Mouse (Mus musculus): ENCODE measurements around the gene Tmem114. TPM values are rescaled to one million over a fixed set of nuclear protein-coding genes. Genes with fewer than 3 reads are reported as not detected.
A peak's percentile ranks its signal among the peaks of the same experiment; 100 is the strongest.

Gene Tmem114
- polyA plus RNA-seq, 1 experiment from 2014 or later = not detected

DNA sequence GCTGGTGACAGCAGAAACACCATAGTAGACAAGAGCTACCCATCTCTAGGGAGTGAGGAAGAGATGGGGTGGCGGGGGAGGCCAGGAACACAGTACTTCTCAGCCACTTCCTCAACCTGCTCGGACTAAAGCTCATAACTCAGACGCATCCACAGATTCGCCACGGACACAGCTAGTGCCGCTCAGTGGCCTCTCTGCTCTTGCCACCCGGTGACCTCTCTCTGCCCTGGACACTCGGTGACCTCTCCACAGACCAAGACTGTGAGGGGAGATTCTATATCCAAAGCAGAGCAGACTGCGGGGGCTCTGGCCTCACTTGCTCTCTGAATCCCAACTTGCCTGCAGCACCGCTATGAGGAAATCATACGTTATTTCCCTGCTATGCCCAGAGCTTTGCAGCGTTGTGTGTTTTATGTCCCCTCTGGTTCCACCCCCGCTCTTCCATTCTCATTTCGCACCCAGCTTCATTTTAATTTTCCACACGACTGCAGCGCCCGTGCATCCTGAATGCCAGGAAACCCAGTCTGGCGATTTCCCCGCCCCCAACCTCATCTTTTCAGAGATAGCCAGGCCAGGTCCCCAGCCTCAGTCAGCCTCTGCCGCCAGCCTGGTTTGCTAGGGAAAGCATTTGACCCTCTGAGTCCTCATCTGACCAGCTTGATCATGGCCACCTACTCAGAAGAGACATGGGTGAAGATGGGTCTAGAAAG, 7.8 kb downstream of the Tmem114 start:
- Histone ChIP-seq H3K36me3 (ENCODE audit: insufficient read depth, low read length) (no peaks in the 10 kb centered on the region), H3K4me2 (ENCODE audit: low read length) (peak overlapping the region; percentile 23; the same call in 1 of the 2 replicates), H3K4me3 (replicated peaks; ENCODE audit: low read depth, low read length) (no peak overlapping the region), H3K9ac (ENCODE audit: low read depth, low read length) (no peak overlapping the region), H3K4me1 (replicated peaks; ENCODE audit: insufficient read depth, low read length) (no peaks in the 10 kb centered on the region), H3K9me3 (replicated peaks; ENCODE audit: low read length) (no peaks in the 10 kb centered on the region), H3K27me3 (ENCODE audit: insufficient read depth, low read length) (no peaks in the 10 kb centered on the region), H3K27ac (no peak overlapping the region)
- ATAC-seq (replicated peaks; ENCODE audit: low FRiP score, low read depth) = no peak
- 36% methylated on average over 20 of the region's 20 CpGs for WGBS
- DNase-seq (ENCODE audit: low spot score) = no peak
- no peak for TF ChIP-seq CTCF (IDR thresholded peaks at IDR 0.05; ENCODE audit: low read depth)

DNA sequence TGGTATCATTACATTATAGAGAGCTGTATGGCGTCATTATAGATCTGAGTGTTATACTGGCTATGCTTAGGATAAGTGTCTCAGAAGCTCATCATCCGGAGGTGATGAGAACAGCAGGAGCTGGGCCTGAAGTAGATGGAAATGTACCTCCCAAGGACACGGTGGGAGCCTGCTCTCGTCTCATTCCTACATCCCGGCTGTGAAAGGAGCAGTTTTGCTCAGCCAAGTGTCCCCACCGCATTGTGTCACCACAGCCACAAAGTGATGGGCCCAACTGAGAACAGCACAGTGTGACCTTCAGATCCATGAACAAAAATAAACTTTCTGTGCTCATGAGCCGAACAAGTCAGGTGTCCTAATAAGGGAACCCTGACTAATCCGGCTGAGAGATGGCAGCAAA, 8.9 kb downstream of the Tmem114 start:
- Histone ChIP-seq H3K4me3 (replicated peaks; ENCODE audit: low read depth, low read length) (no peak overlapping the region), H3K9ac (ENCODE audit: low read depth, low read length) (no peak overlapping the region), H3K36me3 (ENCODE audit: insufficient read depth, low read length) (no peaks in the 10 kb centered on the region), H3K9me3 (replicated peaks; ENCODE audit: low read length) (no peaks in the 10 kb centered on the region), H3K27ac (no peak overlapping the region), H3K4me2 (ENCODE audit: low read length) (no peak overlapping the region), H3K27me3 (ENCODE audit: insufficient read depth, low read length) (no peaks in the 10 kb centered on the region), H3K4me1 (replicated peaks; ENCODE audit: insufficient read depth, low read length) (no peaks in the 10 kb centered on the region)
- ATAC-seq (replicated peaks; ENCODE audit: low FRiP score, low read depth) (no peak), DNase-seq (ENCODE audit: low spot score) (no peak)
- WGBS = 87% methylated on average over 8 of the region's 8 CpGs
- TF ChIP-seq CTCF (IDR thresholded peaks at IDR 0.05; ENCODE audit: low read depth) = no peak

DNA sequence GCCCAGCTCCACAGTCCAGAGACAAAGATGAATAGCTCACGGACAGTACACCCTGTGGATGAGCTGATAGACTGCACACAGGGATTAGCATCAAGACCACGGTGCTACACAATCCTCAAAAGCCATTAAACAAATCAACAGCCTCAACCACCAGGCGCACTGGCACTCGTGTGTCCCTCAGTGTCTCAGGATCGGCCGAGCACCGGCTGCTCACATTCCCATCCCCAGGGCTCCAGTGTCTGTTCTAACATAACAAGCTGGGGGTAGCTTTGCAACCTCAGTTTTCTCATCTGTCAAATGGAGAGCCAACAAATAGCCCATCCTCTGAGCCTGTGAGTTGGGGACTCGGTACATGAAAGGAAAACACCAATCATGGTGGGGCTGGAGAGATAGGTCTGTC, 11.5 kb downstream of the Tmem114 start:
- Histone ChIP-seq H3K4me3 (replicated peaks; ENCODE audit: low read depth, low read length) (no peak overlapping the region), H3K27ac (no peak overlapping the region), H3K4me1 (replicated peaks; ENCODE audit: insufficient read depth, low read length) (no peaks in the 10 kb centered on the region), H3K9ac (ENCODE audit: low read depth, low read length) (no peak overlapping the region), H3K27me3 (ENCODE audit: insufficient read depth, low read length) (no peaks in the 10 kb centered on the region), H3K36me3 (ENCODE audit: insufficient read depth, low read length) (no peaks in the 10 kb centered on the region), H3K9me3 (replicated peaks; ENCODE audit: low read length) (no peaks in the 10 kb centered on the region), H3K4me2 (ENCODE audit: low read length) (no peak overlapping the region)
- ATAC-seq (replicated peaks; ENCODE audit: low FRiP score, low read depth) (no peak), DNase-seq (ENCODE audit: low spot score) (no peak)
- WGBS = 79% methylated on average over 8 of the region's 8 CpGs
- no peak for TF ChIP-seq CTCF (IDR thresholded peaks at IDR 0.05; ENCODE audit: low read depth)

DNA sequence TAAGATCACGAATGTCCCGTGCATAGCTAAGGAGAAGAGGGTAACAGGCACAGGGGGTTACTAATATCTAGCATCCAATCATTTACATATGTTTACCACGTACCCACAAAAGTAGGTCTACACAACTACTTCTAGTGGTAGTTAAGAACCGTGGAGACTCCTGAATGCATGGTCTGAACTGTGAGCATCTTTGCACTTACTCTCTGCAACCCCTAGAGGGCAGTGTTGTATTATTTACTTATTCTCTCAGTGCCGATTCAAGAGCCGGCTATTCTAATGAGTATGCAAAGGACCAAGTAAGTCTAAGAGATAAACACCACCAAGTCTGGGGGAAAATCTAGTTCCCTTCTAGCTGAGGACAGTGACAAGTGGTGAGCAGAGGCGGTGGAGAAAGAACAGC, 12.7 kb downstream of the Tmem114 start:
- Histone ChIP-seq H3K36me3 (ENCODE audit: insufficient read depth, low read length) (no peaks in the 10 kb centered on the region), H3K9ac (ENCODE audit: low read depth, low read length) (no peak overlapping the region), H3K9me3 (replicated peaks; ENCODE audit: low read length) (no peaks in the 10 kb centered on the region), H3K4me1 (replicated peaks; ENCODE audit: insufficient read depth, low read length) (no peaks in the 10 kb centered on the region), H3K27me3 (ENCODE audit: insufficient read depth, low read length) (no peaks in the 10 kb centered on the region), H3K4me2 (ENCODE audit: low read length) (no peak overlapping the region), H3K27ac (no peak overlapping the region), H3K4me3 (replicated peaks; ENCODE audit: low read depth, low read length) (no peak overlapping the region)
- no peak; the same call in 1 of the 2 replicates for ATAC-seq (replicated peaks; ENCODE audit: low FRiP score, low read depth)
- peak; percentile 91 for TF ChIP-seq CTCF (IDR thresholded peaks at IDR 0.05; ENCODE audit: low read depth)
- DNase-seq (ENCODE audit: low spot score) = peak; percentile 90
- 11% methylated on average over 7 of the region's 7 CpGs for WGBS

DNA sequence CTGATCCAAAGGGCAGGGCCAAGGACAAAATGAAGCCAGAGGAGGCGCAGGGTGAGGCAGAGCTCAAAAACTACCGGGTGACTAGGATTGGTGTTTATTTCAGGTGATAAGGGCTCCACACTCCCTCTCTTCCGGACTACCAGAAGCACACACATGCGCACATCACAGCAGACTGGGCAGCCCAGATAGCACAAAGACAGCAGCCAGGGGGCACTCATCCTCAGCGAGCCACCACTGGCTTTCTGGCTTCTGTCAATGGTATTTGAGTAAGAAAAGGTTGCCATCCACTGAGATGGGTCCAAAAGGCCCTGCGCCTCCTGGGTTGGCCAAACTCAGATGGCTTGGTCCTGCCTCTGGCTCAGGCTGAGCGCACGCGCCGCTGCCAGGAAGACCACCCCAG, 15.7 kb downstream of the Tmem114 start:
- peak; percentile 54 for TF ChIP-seq CTCF (IDR thresholded peaks at IDR 0.05; ENCODE audit: low read depth)
- H3K9ac ChIP-seq (ENCODE audit: low read depth, low read length) = no peak overlapping the region
- H3K27ac ChIP-seq = no peak overlapping the region
- no peaks in the 10 kb centered on the region for H3K4me1 ChIP-seq (replicated peaks; ENCODE audit: insufficient read depth, low read length)
- no peaks in the 10 kb centered on the region for H3K36me3 ChIP-seq (ENCODE audit: insufficient read depth, low read length)
- H3K4me2 ChIP-seq (ENCODE audit: low read length) = no peak overlapping the region
- no peak for ATAC-seq (replicated peaks; ENCODE audit: low FRiP score, low read depth)
- whole genome bisulfite sequencing = 33% methylated on average over 10 of the region's 10 CpGs
- H3K4me3 ChIP-seq (replicated peaks; ENCODE audit: low read depth, low read length) = no peak overlapping the region
- H3K27me3 ChIP-seq (ENCODE audit: insufficient read depth, low read length) = no peaks in the 10 kb centered on the region
- peak; percentile 30 for DNase-seq (ENCODE audit: low spot score)
- no peaks in the 10 kb centered on the region for H3K9me3 ChIP-seq (replicated peaks; ENCODE audit: low read length)

DNA sequence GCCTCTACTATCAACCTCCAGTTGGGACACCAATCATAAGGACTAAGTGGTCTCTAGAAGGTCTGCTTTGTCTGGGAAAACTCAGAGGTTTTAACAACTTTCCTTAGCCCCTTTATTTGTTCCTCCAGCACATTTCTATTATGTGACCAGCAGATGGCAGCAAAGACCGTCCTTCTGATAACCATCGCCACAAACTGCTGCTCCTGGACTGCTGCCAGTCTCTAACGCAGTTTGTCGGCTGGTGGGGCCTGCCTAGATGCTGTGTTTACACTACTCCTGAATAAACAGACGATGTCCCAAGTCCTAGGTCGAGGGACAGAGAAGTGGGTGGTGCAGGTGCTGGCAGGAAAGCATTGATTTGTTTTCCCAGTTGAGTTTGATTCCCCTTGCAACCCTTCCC, 18.2 kb downstream of the Tmem114 start:
- H3K4me1 ChIP-seq (replicated peaks; ENCODE audit: insufficient read depth, low read length) = no peaks in the 10 kb centered on the region
- H3K9me3 ChIP-seq (replicated peaks; ENCODE audit: low read length) = no peaks in the 10 kb centered on the region
- H3K36me3 ChIP-seq (ENCODE audit: insufficient read depth, low read length) = no peaks in the 10 kb centered on the region
- H3K4me3 ChIP-seq (replicated peaks; ENCODE audit: low read depth, low read length) = no peak overlapping the region
- H3K27ac ChIP-seq = no peak overlapping the region
- no peak overlapping the region for H3K4me2 ChIP-seq (ENCODE audit: low read length)
- H3K27me3 ChIP-seq (ENCODE audit: insufficient read depth, low read length) = no peaks in the 10 kb centered on the region
- no peak overlapping the region for H3K9ac ChIP-seq (ENCODE audit: low read depth, low read length)
- no peak for ATAC-seq (replicated peaks; ENCODE audit: low FRiP score, low read depth)
- under 1% methylated on average over 6 of the region's 6 CpGs for WGBS
- peak; percentile 91 for DNase-seq (ENCODE audit: low spot score)
- TF ChIP-seq CTCF (IDR thresholded peaks at IDR 0.05; ENCODE audit: low read depth) = peak; percentile 91

DNA sequence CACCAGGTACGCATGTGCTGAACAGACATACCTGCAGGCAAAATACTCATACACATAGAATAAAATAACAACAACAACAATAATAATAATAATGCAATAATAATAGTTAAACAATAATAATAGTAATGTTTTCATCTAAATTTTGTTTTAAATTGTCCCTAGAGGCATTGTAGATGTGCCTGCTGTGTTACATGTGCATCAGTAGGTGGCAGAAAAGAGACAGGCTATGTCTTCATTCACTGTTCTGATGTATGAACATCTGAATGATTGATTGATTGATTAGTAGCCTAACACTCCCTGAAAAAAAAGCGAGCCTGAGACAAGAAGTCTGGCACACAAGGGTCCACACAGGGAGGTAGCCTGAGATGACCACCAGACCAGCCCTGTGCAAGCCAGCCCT, 22.3 kb downstream of the Tmem114 start:
- Histone ChIP-seq H3K4me1 (replicated peaks; ENCODE audit: insufficient read depth, low read length) (no peaks in the 10 kb centered on the region), H3K27ac (no peak overlapping the region), H3K9me3 (replicated peaks; ENCODE audit: low read length) (no peaks in the 10 kb centered on the region), H3K9ac (ENCODE audit: low read depth, low read length) (no peak overlapping the region), H3K4me2 (ENCODE audit: low read length) (no peak overlapping the region), H3K27me3 (ENCODE audit: insufficient read depth, low read length) (no peaks in the 10 kb centered on the region), H3K4me3 (replicated peaks; ENCODE audit: low read depth, low read length) (no peak overlapping the region), H3K36me3 (ENCODE audit: insufficient read depth, low read length) (no peaks in the 10 kb centered on the region)
- peak; percentile 22; the same call in 1 of the 2 replicates for TF ChIP-seq CTCF (IDR thresholded peaks at IDR 0.05; ENCODE audit: low read depth)
- no peak for ATAC-seq (replicated peaks; ENCODE audit: low FRiP score, low read depth)
- WGBS = 83% methylated on average over 2 of the region's 2 CpGs
- DNase-seq (ENCODE audit: low spot score) = no peak
